Mouse (Mus musculus): ENCODE measurements around the gene Frmd6. TPM values are rescaled to one million over a fixed set of nuclear protein-coding genes. Genes with fewer than 3 reads are reported as not detected.

Frmd6 gene
- polyA plus RNA-seq, 1 experiment, result 29.9 TPM

DNA sequence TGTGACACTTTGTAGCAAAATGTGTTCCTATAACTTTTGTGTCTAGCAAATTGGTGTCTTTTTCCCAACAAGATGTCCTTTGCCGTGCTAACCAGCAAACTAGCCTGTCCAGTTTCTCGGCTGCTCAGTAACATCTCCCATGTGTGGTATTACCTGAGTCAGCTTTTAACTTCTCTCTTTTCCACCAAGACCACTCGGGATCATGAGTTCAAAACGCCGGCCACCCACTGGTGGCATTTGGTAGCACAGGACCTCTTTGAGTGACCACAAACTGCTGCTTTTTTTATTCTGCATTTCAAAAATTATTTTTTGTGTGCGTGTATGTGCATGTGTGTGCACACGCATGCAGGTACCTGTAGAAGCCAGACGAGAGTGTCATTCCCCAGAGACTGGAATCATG, 73.1 kb downstream of the Frmd6 start:
- no peaks in the 10 kb centered on the region for H3K4me1 ChIP-seq (ENCODE audit: control insufficient read depth, insufficient read depth, low read length)
- no peak for TF ChIP-seq POLR2A (IDR thresholded peaks at IDR 0.05; ENCODE audit: extremely low read depth, insufficient read depth, low read length)
- H3K4me3 ChIP-seq (ENCODE audit: insufficient read depth, low read length), result no peak overlapping the region
- no peak overlapping the region for H3K27ac ChIP-seq (ENCODE audit: insufficient read depth, low read length)

DNA sequence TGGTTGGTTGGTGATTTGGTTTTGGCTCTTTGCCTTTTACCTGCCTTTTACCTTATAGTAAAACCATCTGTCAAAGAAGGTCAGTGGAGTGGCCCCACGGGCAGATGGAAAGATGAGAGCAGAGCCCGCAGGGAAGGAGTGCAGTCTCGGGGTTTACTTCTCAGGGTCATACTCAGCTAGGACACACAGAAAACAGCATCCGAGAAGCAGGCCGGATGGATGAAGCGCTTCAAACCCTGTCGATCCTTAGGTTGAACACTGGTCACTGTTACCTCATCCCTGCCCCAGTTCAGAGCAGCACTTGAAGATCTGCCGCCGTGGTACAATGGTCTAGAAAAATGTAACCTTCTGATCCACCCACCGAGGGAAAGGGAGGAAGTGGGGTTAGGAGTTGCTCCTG, 79.2 kb downstream of the Frmd6 start:
- TF ChIP-seq CTCF (IDR thresholded peaks at IDR 0.05; ENCODE audit: extremely low read depth, insufficient read depth, low read length) (no peak), POLR2A (IDR thresholded peaks at IDR 0.05; ENCODE audit: extremely low read depth, insufficient read depth, low read length) (no peak)

DNA sequence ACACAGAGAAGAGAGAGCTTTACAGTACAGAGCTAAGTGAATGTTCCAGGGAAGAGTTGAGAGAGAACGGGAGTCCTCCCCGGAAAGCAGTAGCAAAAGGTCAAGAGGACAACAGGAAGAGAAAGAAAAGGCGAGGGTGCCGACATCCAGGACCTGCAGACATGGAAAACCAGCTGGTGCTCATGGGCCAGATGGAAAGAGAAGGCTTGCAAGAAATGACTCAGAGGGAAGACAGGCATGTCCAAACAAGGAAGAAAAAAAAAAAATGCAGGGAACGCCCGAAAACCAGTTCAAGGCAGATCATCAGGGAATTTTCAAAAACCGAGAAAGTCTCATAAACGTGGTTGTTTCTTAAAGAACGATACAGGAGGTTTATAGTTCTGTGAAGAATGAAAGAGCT, 81.6 kb downstream of the Frmd6 start:
- no peak for TF ChIP-seq CTCF (IDR thresholded peaks at IDR 0.05; ENCODE audit: extremely low read depth, insufficient read depth, low read length)
- TF ChIP-seq POLR2A (IDR thresholded peaks at IDR 0.05; ENCODE audit: extremely low read depth, insufficient read depth, low read length), result no peak
- H3K4me3 ChIP-seq (ENCODE audit: insufficient read depth, low read length), result no peak overlapping the region
- H3K4me1 ChIP-seq (ENCODE audit: control insufficient read depth, insufficient read depth, low read length), result 0 out of 2 replicates have a peak, but pooled peaks cover 1% of the 10 kb centered on the region
- no peak overlapping the region for H3K27ac ChIP-seq (ENCODE audit: insufficient read depth, low read length)

More for the DNA sequence above, 79.2 kb downstream of the Frmd6 start:
- Histone ChIP-seq H3K27ac (ENCODE audit: insufficient read depth, low read length) (no peak overlapping the region), H3K4me3 (ENCODE audit: insufficient read depth, low read length) (no peak overlapping the region), H3K4me1 (ENCODE audit: control insufficient read depth, insufficient read depth, low read length) (0 out of 2 replicates have a peak, but pooled peaks cover 1% of the 10 kb centered on the region)

DNA sequence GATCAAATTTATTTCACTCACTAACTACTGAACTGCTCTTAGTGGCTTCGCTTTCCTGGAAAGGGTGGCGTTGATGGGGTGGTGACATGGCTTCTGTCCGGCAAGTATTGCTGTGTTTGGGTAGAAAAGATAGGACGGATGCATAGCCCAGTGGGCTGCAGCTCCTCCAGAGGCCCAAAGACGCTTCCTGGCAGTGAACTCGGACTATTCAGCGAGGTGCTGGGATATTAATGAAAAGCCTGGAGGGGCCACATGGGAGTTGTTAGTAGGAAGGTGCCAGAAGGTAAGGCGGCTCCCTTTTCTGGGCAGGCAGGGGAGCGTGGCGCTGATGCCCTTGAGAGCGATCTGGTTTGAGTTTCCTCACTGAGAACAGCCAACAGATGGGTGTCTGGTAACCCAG, 82.3 kb downstream of the Frmd6 start:
- TF ChIP-seq CTCF (IDR thresholded peaks at IDR 0.05; ENCODE audit: extremely low read depth, insufficient read depth, low read length) (no peak), POLR2A (IDR thresholded peaks at IDR 0.05; ENCODE audit: extremely low read depth, insufficient read depth, low read length) (no peak)
- no peak overlapping the region for H3K4me3 ChIP-seq (ENCODE audit: insufficient read depth, low read length)
- no peak overlapping the region for H3K27ac ChIP-seq (ENCODE audit: insufficient read depth, low read length)
- 0 out of 2 replicates have a peak, but pooled peaks cover 1% of the 10 kb centered on the region for H3K4me1 ChIP-seq (ENCODE audit: control insufficient read depth, insufficient read depth, low read length)

DNA sequence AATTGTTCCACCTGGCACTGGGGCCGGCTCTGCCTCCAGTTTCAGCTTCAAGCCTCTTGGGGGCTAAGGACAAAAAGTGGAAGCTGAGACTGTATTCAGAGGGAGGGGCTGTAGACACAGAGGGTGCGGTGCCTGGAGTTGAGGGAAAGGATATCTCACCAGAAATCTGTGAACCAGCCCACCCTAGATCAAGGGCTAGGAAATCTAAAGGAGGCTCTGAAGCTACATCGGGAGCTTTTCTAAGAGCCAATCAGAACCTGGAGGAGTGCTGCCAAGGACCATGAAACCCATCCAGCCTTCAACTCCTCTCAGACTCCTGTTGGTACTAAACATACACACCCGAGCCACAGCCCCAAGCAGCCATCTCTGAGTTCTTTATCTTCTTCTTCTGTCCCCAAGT, 82.8 kb downstream of the Frmd6 start:
- no peak overlapping the region for H3K27ac ChIP-seq (ENCODE audit: insufficient read depth, low read length)
- TF ChIP-seq CTCF (IDR thresholded peaks at IDR 0.05; ENCODE audit: extremely low read depth, insufficient read depth, low read length) (no peak), POLR2A (IDR thresholded peaks at IDR 0.05; ENCODE audit: extremely low read depth, insufficient read depth, low read length) (no peak)
- H3K4me3 ChIP-seq (ENCODE audit: insufficient read depth, low read length), result no peak overlapping the region
- 0 out of 2 replicates have a peak, but pooled peaks cover 1% of the 10 kb centered on the region for H3K4me1 ChIP-seq (ENCODE audit: control insufficient read depth, insufficient read depth, low read length)

DNA sequence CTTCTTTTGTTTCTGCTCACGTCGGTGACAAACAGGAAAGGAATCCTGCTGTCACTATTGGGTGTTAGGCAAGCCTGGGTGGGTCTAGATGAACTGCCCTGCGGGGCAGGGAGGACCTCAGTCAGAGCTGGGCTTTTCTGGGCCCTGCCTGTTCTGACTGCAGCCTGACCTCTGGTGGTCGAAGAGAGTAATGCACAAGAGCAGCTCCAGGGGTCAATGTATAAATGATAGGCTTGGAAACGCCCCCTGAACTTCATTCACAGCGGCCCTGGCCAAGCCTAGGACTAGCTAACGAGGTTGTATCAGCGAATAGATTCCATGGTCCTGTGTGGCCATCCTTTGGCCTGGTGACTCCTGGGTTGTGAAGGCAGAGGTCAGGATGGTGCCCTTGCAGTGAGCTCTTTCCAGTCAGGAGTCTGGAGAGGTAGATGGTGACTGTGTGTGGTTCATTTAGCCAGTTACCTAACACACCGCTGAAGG, 85.0 kb downstream of the Frmd6 start:
- 0 out of 2 replicates have a peak, but pooled peaks cover 1% of the 10 kb centered on the region for H3K4me1 ChIP-seq (ENCODE audit: control insufficient read depth, insufficient read depth, low read length)
- TF ChIP-seq POLR2A (IDR thresholded peaks at IDR 0.05; ENCODE audit: extremely low read depth, insufficient read depth, low read length) (no peak), CTCF (IDR thresholded peaks at IDR 0.05; ENCODE audit: extremely low read depth, insufficient read depth, low read length) (peak; percentile 73)
- H3K27ac ChIP-seq (ENCODE audit: insufficient read depth, low read length), result no peak overlapping the region
- no peak overlapping the region for H3K4me3 ChIP-seq (ENCODE audit: insufficient read depth, low read length)

DNA sequence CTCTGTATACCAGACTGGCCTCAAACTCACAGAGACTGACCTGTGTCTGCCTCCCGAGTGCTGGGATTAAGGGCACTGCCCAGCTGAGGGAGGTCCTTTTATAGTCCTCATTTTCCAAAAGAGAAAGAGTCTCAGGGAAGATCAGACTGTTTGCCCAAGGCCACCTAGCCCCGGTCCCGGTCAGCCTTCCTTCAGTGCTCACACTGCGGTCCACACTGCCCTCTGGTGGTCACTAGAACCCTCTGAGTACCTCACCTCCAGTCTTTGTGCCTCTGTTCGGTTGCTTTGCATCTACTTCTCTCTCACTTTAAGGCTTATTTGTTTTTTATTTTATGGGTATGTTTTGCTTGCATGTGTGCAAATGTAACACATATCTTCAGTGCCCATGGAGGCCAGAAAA, 85.7 kb downstream of the Frmd6 start:
- Histone ChIP-seq H3K4me1 (ENCODE audit: control insufficient read depth, insufficient read depth, low read length) (0 out of 2 replicates have a peak, but pooled peaks cover 1% of the 10 kb centered on the region), H3K27ac (ENCODE audit: insufficient read depth, low read length) (no peak overlapping the region), H3K4me3 (ENCODE audit: insufficient read depth, low read length) (no peak overlapping the region)
- TF ChIP-seq CTCF (IDR thresholded peaks at IDR 0.05; ENCODE audit: extremely low read depth, insufficient read depth, low read length) (peak; percentile 97), POLR2A (IDR thresholded peaks at IDR 0.05; ENCODE audit: extremely low read depth, insufficient read depth, low read length) (no peak)

DNA sequence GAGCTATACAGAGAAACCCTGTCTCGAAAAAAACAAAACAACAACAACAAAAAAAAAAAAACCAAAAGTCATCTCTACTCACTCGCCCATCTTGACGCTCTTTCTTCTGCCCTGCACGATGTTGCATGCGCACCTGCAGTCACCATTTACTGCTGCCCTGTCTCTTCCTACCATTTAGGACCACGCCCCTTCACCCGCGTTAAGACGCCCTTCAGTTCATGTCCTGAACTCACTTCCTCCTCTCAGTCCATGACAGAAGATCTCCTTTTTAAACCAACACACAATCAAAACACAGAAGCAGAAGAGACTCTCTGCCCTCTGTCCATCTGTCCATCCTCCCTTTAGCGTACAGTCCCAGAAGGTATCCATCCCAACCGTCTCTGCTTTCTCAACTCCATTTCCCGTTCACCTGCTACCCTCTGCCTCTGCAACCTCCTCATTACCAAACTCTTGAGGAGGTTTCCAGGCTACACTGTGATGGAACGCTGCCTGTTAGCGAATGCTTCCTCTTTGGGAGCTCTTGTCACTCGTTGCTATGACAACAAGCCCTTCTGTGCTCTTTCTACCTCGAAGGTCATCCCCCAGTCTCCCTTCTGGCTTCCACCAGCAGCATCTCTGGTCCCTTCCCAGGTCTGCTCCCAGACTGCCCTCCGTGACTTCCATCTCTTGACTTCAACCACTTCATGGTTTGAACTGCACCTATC, 86.5 kb downstream of the Frmd6 start:
- H3K4me1 ChIP-seq (ENCODE audit: control insufficient read depth, insufficient read depth, low read length), result 0 out of 2 replicates have a peak, but pooled peaks cover under 1% of the 10 kb centered on the region
- H3K27ac ChIP-seq (ENCODE audit: insufficient read depth, low read length), result no peak overlapping the region
- no peak overlapping the region for H3K4me3 ChIP-seq (ENCODE audit: insufficient read depth, low read length)
- TF ChIP-seq POLR2A (IDR thresholded peaks at IDR 0.05; ENCODE audit: extremely low read depth, insufficient read depth, low read length) (no peak), CTCF (IDR thresholded peaks at IDR 0.05; ENCODE audit: extremely low read depth, insufficient read depth, low read length) (no peak)

DNA sequence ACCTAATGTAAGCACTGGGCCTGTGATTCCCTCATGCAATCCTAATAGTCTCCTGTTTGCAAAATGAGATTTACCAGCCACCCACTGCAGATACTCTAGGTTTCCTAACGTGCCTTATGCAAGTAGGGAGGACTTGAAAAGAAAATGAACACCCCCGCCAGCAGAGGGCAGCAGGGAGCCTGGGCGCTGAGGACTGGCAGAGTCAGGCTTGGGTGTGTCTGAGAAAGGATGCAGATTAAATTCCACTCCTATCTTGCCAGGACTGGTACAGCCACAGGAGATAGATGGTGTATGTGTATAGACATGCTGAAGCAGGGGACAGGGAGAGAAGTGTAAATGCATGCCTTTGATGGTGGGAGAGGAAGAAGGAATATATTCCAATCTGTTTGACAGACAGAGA, 88.1 kb downstream of the Frmd6 start:
- no peak overlapping the region for H3K4me3 ChIP-seq (ENCODE audit: insufficient read depth, low read length)
- no peak overlapping the region for H3K27ac ChIP-seq (ENCODE audit: insufficient read depth, low read length)
- TF ChIP-seq CTCF (IDR thresholded peaks at IDR 0.05; ENCODE audit: extremely low read depth, insufficient read depth, low read length) (peak; percentile 65), POLR2A (IDR thresholded peaks at IDR 0.05; ENCODE audit: extremely low read depth, insufficient read depth, low read length) (no peak)
- H3K4me1 ChIP-seq (ENCODE audit: control insufficient read depth, insufficient read depth, low read length), result no peaks in the 10 kb centered on the region

DNA sequence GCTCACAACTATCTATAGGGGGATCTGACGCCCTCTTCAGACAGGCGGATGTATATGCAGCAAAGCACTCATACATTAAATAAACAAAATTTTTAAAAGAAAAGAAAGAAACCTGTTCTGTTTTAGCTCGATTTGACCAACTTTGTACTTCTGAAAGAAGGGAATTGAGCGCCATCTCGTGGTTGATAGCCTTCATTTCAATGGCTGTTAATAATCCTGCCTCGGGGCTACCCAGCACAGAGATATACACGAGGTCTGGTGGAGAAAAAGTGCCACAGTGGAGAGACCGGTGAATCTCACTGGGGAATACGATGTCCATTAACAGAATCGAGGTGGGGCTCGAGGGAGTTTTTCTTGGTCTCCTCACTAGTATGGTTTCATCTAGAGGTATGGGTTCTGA, 89.1 kb downstream of the Frmd6 start:
- TF ChIP-seq POLR2A (IDR thresholded peaks at IDR 0.05; ENCODE audit: extremely low read depth, insufficient read depth, low read length) (no peak), CTCF (IDR thresholded peaks at IDR 0.05; ENCODE audit: extremely low read depth, insufficient read depth, low read length) (peak; percentile 56; the same call in 1 of the 2 replicates)
- no peaks in the 10 kb centered on the region for H3K4me1 ChIP-seq (ENCODE audit: control insufficient read depth, insufficient read depth, low read length)
- H3K4me3 ChIP-seq (ENCODE audit: insufficient read depth, low read length), result no peak overlapping the region
- H3K27ac ChIP-seq (ENCODE audit: insufficient read depth, low read length), result no peak overlapping the region

All from cortical plate, adult 2 months (tissue).